Mouse (Mus musculus) G1E (cell line): ENCODE data around the gene Erbin. TPM values are rescaled to one million over a fixed set of nuclear protein-coding genes. Genes with fewer than 3 reads are reported as not detected.

Source experiments
- ATAC-seq: 2 replicates; pipeline ENCODE4 v1.8.0; 2016; ENCODE audit warnings: mild to moderate bottlenecking; ENCODE audit not compliant: insufficient number of reproducible peaks, poor library complexity, low FRiP score, severe bottlenecking; ENCODE audit errors: extremely low read depth
- DNase-seq: peaks from one replicate; pipeline ENCODE4 v3.0.0; 2012; ENCODE audit warnings: low spot score
- H3K27me3 ChIP-seq: 2 replicates; pipeline ENCODE4 v1.6.1; 2012; ENCODE audit warnings: mild to moderate bottlenecking, low read length, inconsistent platforms; ENCODE audit not compliant: insufficient read depth
- H3K36me3 ChIP-seq: replicated peaks from 2 replicates; pipeline ENCODE3; 2012; ENCODE audit warnings: mild to moderate bottlenecking, inconsistent platforms
- H3K4me1 ChIP-seq: 2 replicates; pipeline ENCODE4 v1.6.1; 2012; ENCODE audit warnings: low read depth, low read length, inconsistent platforms, mixed read lengths; ENCODE audit not compliant: insufficient read depth
- H3K4me3 ChIP-seq: 2 replicates; pipeline ENCODE4 v1.5.1; 2012; ENCODE audit warnings: low read depth, mild to moderate bottlenecking, inconsistent platforms, low read length, moderate library complexity, mixed read lengths
- H3K9me3 ChIP-seq: replicated peaks from 2 replicates; pipeline ENCODE4 v1.6.1; 2012; ENCODE audit warnings: inconsistent platforms
- CTCF ChIP-seq: IDR thresholded peaks from 2 replicates; pipeline ENCODE4 v1.5.1; 2012; ENCODE audit warnings: low read depth, low read length, inconsistent platforms, mixed read lengths
- GATA1 ChIP-seq: IDR thresholded peaks from 2 replicates; pipeline ENCODE4 v1.6.1; 2012; ENCODE audit warnings: borderline replicate concordance, low read length, inconsistent platforms, mixed read lengths
- GATA2 ChIP-seq: IDR thresholded peaks from 2 replicates; pipeline ENCODE4 v1.6.1; 2012; ENCODE audit warnings: low read depth, low read length, inconsistent platforms, borderline replicate concordance
- POLR2AphosphoS5 ChIP-seq: IDR thresholded peaks from 2 replicates; pipeline ENCODE4 v1.6.1; 2012; ENCODE audit warnings: low read depth, low read length, inconsistent platforms; ENCODE audit not compliant: insufficient replicate concordance
- TAL1 ChIP-seq: conservative IDR thresholded peaks from 2 replicates; pipeline ENCODE4 v1.6.1; 2012; ENCODE audit warnings: low read depth, low read length, inconsistent platforms, mixed read lengths
- polyA plus RNA-seq: library from polyadenylated mRNA; stranded (reverse); fragments of >175 nt; gene quantifications from 2 replicates; pipeline ENCODE4 v1.2.3, GENCODE M21; 2012
- total RNA-seq, 2 experiments: library from RNA; stranded (forward) in 1 of 2; stranded (reverse) in 1 of 2; fragments of 200-1000 nt in 1 of 2; fragments of >200 nt in 1 of 2; fragmentation: Nextera tagmentation in 1 of 2; gene quantifications; 2 replicates each; pipeline ENCODE4 v1.2.3; 2014 to 2017

Gene Erbin
- total and polyA plus RNA-seq, 3 experiments, result 7.9 to 142 (median 135) TPM

DNA sequence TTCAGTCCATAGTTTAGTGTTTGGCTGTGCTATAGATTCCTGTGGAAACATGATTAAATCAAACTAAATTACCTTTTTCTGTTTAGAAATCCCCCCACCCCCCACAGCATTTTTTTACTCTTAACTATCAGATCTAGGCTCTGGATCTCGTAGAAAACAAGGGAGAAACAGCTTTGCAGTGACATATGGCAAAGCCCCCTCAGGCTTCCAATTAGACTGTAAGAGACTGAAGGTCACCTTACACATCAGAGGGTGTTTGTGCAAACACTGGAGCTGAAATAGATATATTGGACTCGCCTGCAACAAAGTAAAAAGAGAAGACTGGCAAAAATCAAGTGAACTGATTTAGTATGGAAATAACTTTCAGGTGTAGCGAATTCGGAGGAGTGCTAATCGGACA is 116.6 kb downstream of the Erbin start:
- 0 out of 2 replicates have a peak, but pooled peaks cover 4% of the 10 kb centered on the region for H3K9me3 ChIP-seq
- DNase-seq, result no peak
- no peak for ATAC-seq

GRCm38 (mm10) chr13:103801021-103801420 is 119.3 kb downstream of the Erbin start:
- Histone ChIP-seq H3K36me3 (no peaks in the 10 kb centered on the region), H3K4me1 (0 out of 2 replicates have a peak, but pooled peaks cover 3% of the 10 kb centered on the region), H3K9me3 (0 out of 2 replicates have a peak, but pooled peaks cover 4% of the 10 kb centered on the region), H3K27me3 (peaks cover 16% of the 10 kb centered on the region), H3K4me3 (no peak overlapping the region)
- no peak for ATAC-seq
- no peak for DNase-seq
- no peak for TF ChIP-seq CTCF
- TF ChIP-seq GATA1, result no peak
- TF ChIP-seq TAL1, result no peak
- TF ChIP-seq POLR2AphosphoS5, result no peak
- TF ChIP-seq GATA2, result no peak

More for the DNA sequence above, 116.6 kb downstream of the Erbin start:
- peaks cover 11% of the 10 kb centered on the region for H3K27me3 ChIP-seq
- TF ChIP-seq GATA1 (no peak), POLR2AphosphoS5 (no peak), TAL1 (no peak), GATA2 (no peak), CTCF (no peak)
- H3K36me3 ChIP-seq, result no peaks in the 10 kb centered on the region
- H3K4me3 ChIP-seq, result no peak overlapping the region
- 0 out of 2 replicates have a peak, but pooled peaks cover 5% of the 10 kb centered on the region for H3K4me1 ChIP-seq

DNA sequence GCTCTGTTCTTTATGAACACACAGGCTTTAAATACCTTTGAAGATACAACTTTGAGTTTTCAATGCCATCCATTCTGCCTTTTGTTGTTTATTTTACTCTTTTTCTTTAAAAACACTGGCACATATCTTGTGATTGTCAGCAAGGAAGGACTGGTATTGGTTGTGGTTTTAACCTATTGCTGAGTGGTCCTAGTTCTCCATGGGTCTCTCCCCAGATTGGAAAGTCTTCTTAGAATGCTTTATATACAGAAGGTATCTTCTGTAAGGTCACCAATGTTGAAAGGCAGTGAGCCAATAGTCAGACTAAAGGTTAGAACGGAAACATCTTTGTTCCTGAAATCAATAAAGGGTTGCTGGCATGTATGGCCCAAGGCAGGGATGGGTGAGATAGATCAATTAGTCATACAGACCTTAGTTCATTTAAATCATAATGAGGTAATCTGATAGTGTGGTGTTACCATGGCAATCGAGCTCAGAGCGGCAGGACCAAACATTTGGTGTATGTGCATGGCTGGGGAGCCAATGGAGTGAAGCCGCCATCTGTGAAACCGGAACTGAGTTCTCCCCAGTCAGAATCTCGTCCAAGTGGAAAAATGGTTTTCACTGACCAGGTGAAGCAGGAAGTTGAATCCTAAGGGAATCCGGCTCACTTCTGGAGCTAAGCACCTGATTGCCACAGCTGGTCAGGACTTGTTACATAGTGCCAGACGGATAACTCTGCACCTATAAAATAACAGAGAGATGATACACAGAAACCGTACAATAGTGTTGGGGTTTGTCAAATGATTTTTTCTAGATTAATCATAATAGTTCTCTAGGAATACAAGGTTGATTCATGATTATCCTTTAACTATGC is 125.4 kb downstream of the Erbin start:
- Histone ChIP-seq H3K36me3 (no peaks in the 10 kb centered on the region), H3K4me1 (0 out of 2 replicates have a peak, but pooled peaks cover 3% of the 10 kb centered on the region), H3K27me3 (peaks cover 12% of the 10 kb centered on the region), H3K9me3 (no peaks in the 10 kb centered on the region), H3K4me3 (no peak overlapping the region)
- TF ChIP-seq CTCF, result no peak
- no peak for TF ChIP-seq GATA2
- no peak for TF ChIP-seq TAL1
- TF ChIP-seq GATA1, result no peak
- TF ChIP-seq POLR2AphosphoS5, result no peak
- no peak for ATAC-seq
- DNase-seq, result no peak

GRCm38 (mm10) chr13:103779922-103780585 is 140.3 kb downstream of the Erbin start:
- Histone ChIP-seq H3K9me3 (no peaks in the 10 kb centered on the region), H3K36me3 (no peaks in the 10 kb centered on the region), H3K4me1 (peaks cover 15% of the 10 kb centered on the region), H3K27me3 (peaks cover 16% of the 10 kb centered on the region), H3K4me3 (no peak overlapping the region)
- no peak for DNase-seq
- TF ChIP-seq CTCF (peak; percentile 90), GATA1 (no peak)
- ATAC-seq, result no peak

- Histone ChIP-seq H3K4me1 (peaks cover 20% of the 10 kb centered on the region), H3K9me3 (no peaks in the 10 kb centered on the region), H3K36me3 (peaks cover 4% of the 10 kb centered on the region), H3K4me3 (no peak overlapping the region), H3K27me3 (peaks cover 8% of the 10 kb centered on the region)
- DNase-seq (no peak), ATAC-seq (no peak)
- no peak for TF ChIP-seq POLR2AphosphoS5
- TF ChIP-seq CTCF, result no peak
- TF ChIP-seq GATA1, result no peak
- no peak for TF ChIP-seq TAL1
- no peak for TF ChIP-seq GATA2
Measured at GRCm38 (mm10) chr13:103777126-103777525, 143.2 kb downstream of the Erbin start.

DNA sequence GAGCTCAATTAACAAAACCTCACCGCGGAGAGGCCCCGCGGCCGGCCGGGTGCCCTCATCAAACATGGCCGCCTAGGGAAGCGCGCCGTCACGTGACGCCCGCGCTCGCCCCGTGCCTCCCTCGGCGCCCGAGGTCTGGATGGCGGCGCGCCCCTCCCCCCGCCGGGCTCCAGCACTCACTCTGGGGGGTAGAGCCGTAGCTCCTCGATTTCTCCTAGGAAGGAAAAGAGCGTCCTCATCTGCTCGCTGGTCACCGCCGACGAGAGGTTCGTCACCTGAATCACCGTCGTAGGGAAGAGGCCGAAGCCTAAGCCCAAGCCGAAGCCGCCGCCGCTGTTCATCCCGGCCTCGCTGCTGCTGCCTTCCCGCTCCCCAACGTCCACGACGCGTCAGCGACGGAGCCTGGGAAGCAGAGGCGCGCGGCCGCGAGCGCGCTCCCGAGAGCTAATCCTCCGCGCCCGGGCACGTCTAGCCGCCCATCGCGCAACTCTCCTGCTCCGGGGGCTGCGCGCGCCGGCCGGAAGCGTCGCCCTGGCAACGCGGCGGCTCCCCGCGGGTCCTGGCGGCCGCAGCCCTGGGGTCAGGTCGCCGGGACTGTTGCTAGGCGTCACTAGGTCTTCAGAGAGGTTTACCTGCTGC is 146.1 kb downstream of the Erbin start, which contains the start of gene Srek1:
Srek1 (minus strand) TSS at position 490 of the 639 bp plus-strand sequence.
- H3K36me3 ChIP-seq, result peaks cover 19% of the 10 kb centered on the region

More for the DNA sequence above, 146.1 kb downstream of the Erbin start, which contains the start of gene Srek1:
- peak; percentile 41 for ATAC-seq
- Histone ChIP-seq H3K27me3 (0 out of 2 replicates have a peak, but pooled peaks cover 4% of the 10 kb centered on the region), H3K4me3 (peak within 1 kb of the TSS; percentile 89), H3K9me3 (no peaks in the 10 kb centered on the region), H3K4me1 (peaks cover 37% of the 10 kb centered on the region)
- TF ChIP-seq TAL1, result no peak
- no peak for TF ChIP-seq GATA2
- TF ChIP-seq POLR2AphosphoS5, result no peak
- TF ChIP-seq GATA1, result no peak
- TF ChIP-seq CTCF, result no peak
- DNase-seq, result peak; percentile 72
